Mouse (Mus musculus): Measurements from ENCODE around the gene Scamp5. TPM values are rescaled to one million over a fixed set of nuclear protein-coding genes. Genes with fewer than 3 reads are reported as not detected.

Gene Scamp5
- polyA plus RNA-seq (2015; fragmentation: Nextera tagmentation; extraction: Ambion mirVana): 4.5 and 6.0 TPM in 2 replicates

DNA sequence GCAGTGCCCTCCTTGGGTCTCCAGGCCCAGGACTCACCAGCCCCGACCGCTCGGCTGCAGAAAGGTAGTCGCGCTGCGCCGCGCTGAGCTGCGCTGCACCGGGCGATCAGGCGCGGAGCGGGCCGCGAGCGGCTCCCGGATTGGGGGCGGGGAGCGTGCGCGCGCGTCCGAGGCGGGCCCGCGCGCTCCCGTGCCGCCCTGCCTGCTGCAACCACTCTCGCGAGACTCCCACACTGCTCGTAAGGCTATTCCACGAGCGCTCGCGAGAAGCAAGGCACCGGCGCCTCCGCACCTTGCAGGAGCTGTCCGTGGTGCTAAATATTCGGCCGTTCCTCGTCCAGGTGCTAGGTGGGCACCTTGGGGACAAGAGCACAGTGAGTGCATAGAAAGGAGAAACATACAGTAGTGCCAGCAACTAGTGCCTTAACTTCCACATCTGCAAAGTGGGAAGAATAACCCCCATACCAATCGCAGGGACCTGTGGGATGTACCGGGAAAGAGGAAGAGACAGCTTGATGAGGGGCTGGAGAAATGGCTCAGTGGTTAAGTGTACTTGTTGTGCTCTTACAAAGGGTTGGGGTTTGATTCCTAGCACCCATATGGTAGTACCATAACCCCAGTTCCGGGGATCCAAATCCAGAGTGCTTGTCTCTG lies at the start of gene Scamp5:
Gene Scamp5, minus strand, starts transcription at position 165 of the 654 bp plus-strand sequence.

DNA sequence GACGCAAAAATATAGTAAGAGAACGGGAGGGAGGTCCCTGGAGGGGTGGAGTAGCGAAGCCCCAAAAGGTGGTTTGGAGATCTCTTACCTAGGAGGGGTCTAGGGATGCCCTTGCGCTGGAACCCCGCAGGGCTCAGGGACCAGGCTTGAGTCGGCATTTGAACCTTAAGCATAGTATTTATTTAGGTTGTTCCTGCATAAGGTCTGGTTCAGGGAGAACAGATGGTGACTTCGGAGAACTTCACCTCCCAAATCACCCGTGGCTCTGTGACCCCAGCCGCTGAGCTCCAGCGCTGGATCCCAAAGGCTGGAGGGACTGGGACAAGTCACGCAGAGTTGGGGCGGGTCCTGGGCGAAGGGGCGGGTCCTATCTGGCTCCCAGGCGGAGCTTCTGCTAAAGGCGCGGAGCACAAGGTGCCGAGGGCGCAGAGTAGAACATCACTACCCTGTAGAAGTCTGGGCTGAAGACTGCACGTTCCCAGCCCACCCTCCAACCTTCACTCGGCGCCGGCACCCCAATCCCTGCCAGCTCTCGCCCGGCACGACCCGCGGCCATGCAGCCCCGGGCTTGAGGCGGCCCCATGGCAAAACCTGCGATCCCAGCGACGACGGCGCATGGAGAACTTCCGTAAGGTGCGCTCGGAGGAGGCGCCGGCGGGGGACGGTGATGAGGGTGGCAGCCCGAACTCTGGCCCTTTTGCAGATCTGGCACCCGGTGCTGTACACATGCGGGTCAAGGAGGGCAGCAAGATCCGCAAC lies 35.9 kb upstream of the Scamp5 start, which contains the start of gene Rpp25:
Gene Rpp25, plus strand, starts transcription at position 405 of the 759 bp plus-strand sequence.

DNA sequence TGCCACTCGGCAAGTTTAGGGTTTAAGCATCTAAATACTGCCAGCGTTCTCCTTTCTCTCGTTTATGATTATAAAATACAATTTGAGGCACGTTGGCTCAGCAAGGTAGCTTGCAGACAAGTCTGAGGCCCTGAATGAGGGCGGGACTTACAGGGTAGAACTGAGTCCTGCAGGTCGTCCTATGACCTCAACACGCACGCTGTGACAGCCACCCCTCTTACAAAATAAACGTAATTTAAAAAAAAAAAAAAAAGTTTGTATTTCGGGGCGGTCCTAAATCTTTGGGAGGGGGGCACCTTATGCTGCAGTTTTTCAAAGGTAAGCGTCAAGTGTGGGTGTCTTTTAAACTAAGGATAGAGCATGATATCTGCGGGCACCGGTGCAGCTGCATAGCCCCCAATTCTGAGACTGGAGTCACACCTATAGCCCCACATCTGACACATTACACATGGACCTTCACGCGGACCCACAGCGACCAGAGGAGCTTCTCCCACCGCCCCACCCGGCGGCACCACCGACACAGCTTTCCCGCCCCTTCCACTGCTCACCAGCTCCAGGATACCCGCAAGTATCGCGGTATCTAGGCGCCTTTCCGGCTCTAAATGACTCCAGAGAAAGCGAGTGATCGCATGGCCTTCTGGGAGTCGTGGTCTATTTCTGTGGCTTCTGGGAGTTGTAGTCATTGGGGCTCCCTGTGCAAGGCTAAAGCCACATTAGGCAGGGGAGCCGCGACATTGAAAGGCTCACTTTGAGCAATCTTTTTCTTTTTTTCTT lies 28.2 kb downstream of the Scamp5 start, which contains the start of gene Ppcdc:
Gene Ppcdc, minus strand, starts transcription at position 603 of the 774 bp plus-strand sequence.

Other genes starting within 250 kb of the Scamp5 start
- gene Trcg1, start 231.5 kb downstream of the Scamp5 start, polyA plus RNA-seq (2015; fragmentation: Nextera tagmentation; extraction: Ambion mirVana): 0.04 TPM in 1 of 2 replicates, not detected in the other
- gene 1700017B05Rik, start 205.4 kb downstream of the Scamp5 start, polyA plus RNA-seq (2015; fragmentation: Nextera tagmentation; extraction: Ambion mirVana): 16.2 and 17.1 TPM in 2 replicates
- 17.4 and 22.6 TPM in 2 replicates for gene Ppcdc, start 27.9 kb downstream of the Scamp5 start, polyA plus RNA-seq (2015; fragmentation: Nextera tagmentation; extraction: Ambion mirVana)
- gene Rpp25, start 36.0 kb upstream of the Scamp5 start, polyA plus RNA-seq (2015; fragmentation: Nextera tagmentation; extraction: Ambion mirVana): 3.1 and 3.6 TPM in 2 replicates
- gene Cox5a, start 53.2 kb upstream of the Scamp5 start, polyA plus RNA-seq (2015; fragmentation: Nextera tagmentation; extraction: Ambion mirVana): 414 and 442 TPM in 2 replicates
- 9.5 and 11.1 TPM in 2 replicates for gene Fam219b, start 69.5 kb upstream of the Scamp5 start, polyA plus RNA-seq (2015; fragmentation: Nextera tagmentation; extraction: Ambion mirVana)
- 8.7 and 12.2 TPM in 2 replicates for gene Mpi, start 84.7 kb upstream of the Scamp5 start, polyA plus RNA-seq (2015; fragmentation: Nextera tagmentation; extraction: Ambion mirVana)
- gene Scamp2, start 92.9 kb upstream of the Scamp5 start, polyA plus RNA-seq (2015; fragmentation: Nextera tagmentation; extraction: Ambion mirVana): 39.3 and 50.4 TPM in 2 replicates
- gene Ulk3, start 121.4 kb upstream of the Scamp5 start, polyA plus RNA-seq (2015; fragmentation: Nextera tagmentation; extraction: Ambion mirVana): 4.7 and 6.4 TPM in 2 replicates
- not detected in 2 replicates for gene Cplx3, start 138.2 kb upstream of the Scamp5 start, polyA plus RNA-seq (2015; fragmentation: Nextera tagmentation; extraction: Ambion mirVana)
- not detected in 2 replicates for gene Lman1l, start 152.7 kb upstream of the Scamp5 start, polyA plus RNA-seq (2015; fragmentation: Nextera tagmentation; extraction: Ambion mirVana)
- gene Csk, start 185.6 kb upstream of the Scamp5 start, polyA plus RNA-seq (2015; fragmentation: Nextera tagmentation; extraction: Ambion mirVana): 31.6 and 33.8 TPM in 2 replicates
- gene Cyp1a2, start 215.6 kb upstream of the Scamp5 start, polyA plus RNA-seq (2015; fragmentation: Nextera tagmentation; extraction: Ambion mirVana): not detected in 2 replicates
- gene Cyp1a1, start 219.9 kb upstream of the Scamp5 start, polyA plus RNA-seq (2015; fragmentation: Nextera tagmentation; extraction: Ambion mirVana): 0.04 and 0.16 TPM in 2 replicates
- 16.2 and 17.0 TPM in 2 replicates for gene Edc3, start 240.5 kb upstream of the Scamp5 start, polyA plus RNA-seq (2015; fragmentation: Nextera tagmentation; extraction: Ambion mirVana)